Mouse (Mus musculus) neural tube, embryonic 11.5 days (tissue): ENCODE data around the gene Tmem135. TPM values are rescaled to one million over a fixed set of nuclear protein-coding genes. Genes with fewer than 3 reads are reported as not detected.

Source experiments
- ATAC-seq: fragments of 200-750 bp; cut with Nextera tagmentation; 2 replicates; pipeline ENCODE4 v1.8.0; 2017; ENCODE audit warnings: moderate number of reproducible peaks, mild to moderate bottlenecking, moderate TSS enrichment, moderate library complexity; ENCODE audit not compliant: insufficient read depth, low FRiP score, low TSS enrichment
- DNase-seq: peaks from one replicate; pipeline ENCODE4 v3.0.0-alpha.2; 2015; ENCODE audit warnings: low spot score
- H3K27ac ChIP-seq: fragments of 300-500 bp; sonication (generic); 2 replicates; pipeline ENCODE4 v1.5.1; 2014; ENCODE audit warnings: low read depth, mild to moderate bottlenecking, low read length
- H3K27me3 ChIP-seq: fragments of 300-500 bp; sonication (generic); 2 replicates; pipeline ENCODE4 v1.6.1; 2014; ENCODE audit warnings: mild to moderate bottlenecking, low read length, mixed read lengths; ENCODE audit not compliant: control insufficient read depth, insufficient read depth
- H3K36me3 ChIP-seq: fragments of 300-500 bp; sonication (generic); 2 replicates; pipeline ENCODE4 v1.6.1; 2014; ENCODE audit warnings: mild to moderate bottlenecking, low read length, moderate library complexity, mixed read lengths; ENCODE audit not compliant: control insufficient read depth, insufficient read depth
- H3K4me1 ChIP-seq: fragments of 300-500 bp; sonication (generic); 2 replicates; pipeline ENCODE4 v1.6.1; 2014; ENCODE audit warnings: low read length, mixed read lengths; ENCODE audit not compliant: control insufficient read depth, insufficient read depth
- H3K4me2 ChIP-seq: fragments of 300-500 bp; sonication (generic); 2 replicates; pipeline ENCODE4 v1.6.1; 2014; ENCODE audit warnings: low read depth, mild to moderate bottlenecking, moderate library complexity
- H3K4me3 ChIP-seq: fragments of 300-500 bp; sonication (generic); 2 replicates; pipeline ENCODE4 v1.5.1; 2014; ENCODE audit warnings: low read depth, low read length
- H3K9ac ChIP-seq: fragments of 300-500 bp; sonication (generic); 2 replicates; pipeline ENCODE4 v1.6.1; 2014; ENCODE audit warnings: mild to moderate bottlenecking, low read length
- H3K9me3 ChIP-seq: fragments of 300-500 bp; sonication (generic); 2 replicates; pipeline ENCODE4 v1.6.1; 2016; ENCODE audit warnings: low read length; ENCODE audit not compliant: control insufficient read depth
- WGBS: fragments of 180-500 bp; shearing (Covaris S2); extraction: QIAGEN DNeasy Blood & Tissue Kit; methylation state at CpG from one replicate; pipeline ENCODE4 v1.1.7; 2014; 5-methylcytosine and 5-hydroxymethylcytosine counted together
- polyA plus RNA-seq: library from polyadenylated mRNA; unstranded; fragments of >200 nt; fragmentation: Nextera tagmentation; extraction: Ambion mirVana; gene quantifications from 2 replicates; pipeline ENCODE4 v1.2.1, GENCODE M21; 2014

Gene Tmem135
- polyA plus RNA-seq, 1 experiment from 2014 or later, result 17.9 TPM

DNA sequence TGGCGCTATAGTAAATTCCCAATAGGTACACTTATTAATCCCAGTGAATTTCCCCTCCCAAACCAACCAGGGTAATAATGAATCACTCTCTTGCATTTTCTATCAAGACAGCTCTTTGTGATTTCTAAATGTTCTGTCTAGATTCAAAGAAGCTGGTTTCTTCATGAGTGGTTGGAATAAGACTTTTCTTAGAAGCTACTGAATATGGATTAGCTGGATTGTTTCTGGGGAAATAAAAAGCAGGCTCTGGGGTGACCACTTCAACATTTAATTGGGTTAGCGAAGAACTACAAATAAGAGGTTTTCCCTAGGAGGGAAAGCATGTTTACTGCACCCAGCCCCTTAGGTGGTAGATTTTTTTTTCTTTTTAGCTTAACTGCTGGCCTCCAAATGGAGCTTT, 3.3 kb downstream of the Tmem135 start:
- Histone ChIP-seq H3K4me2 (no peak overlapping the region), H3K9me3 (no peaks in the 10 kb centered on the region), H3K4me3 (no peak overlapping the region), H3K27me3 (0 out of 2 replicates have a peak, but pooled peaks cover 6% of the 10 kb centered on the region), H3K4me1 (0 out of 2 replicates have a peak, but pooled peaks cover 4% of the 10 kb centered on the region), H3K27ac (no peak overlapping the region), H3K9ac (no peak overlapping the region), H3K36me3 (no peaks in the 10 kb centered on the region)
- ATAC-seq (no peak), DNase-seq (no peak)
- 74% methylated on average over 2 of the region's 2 CpGs for WGBS

DNA sequence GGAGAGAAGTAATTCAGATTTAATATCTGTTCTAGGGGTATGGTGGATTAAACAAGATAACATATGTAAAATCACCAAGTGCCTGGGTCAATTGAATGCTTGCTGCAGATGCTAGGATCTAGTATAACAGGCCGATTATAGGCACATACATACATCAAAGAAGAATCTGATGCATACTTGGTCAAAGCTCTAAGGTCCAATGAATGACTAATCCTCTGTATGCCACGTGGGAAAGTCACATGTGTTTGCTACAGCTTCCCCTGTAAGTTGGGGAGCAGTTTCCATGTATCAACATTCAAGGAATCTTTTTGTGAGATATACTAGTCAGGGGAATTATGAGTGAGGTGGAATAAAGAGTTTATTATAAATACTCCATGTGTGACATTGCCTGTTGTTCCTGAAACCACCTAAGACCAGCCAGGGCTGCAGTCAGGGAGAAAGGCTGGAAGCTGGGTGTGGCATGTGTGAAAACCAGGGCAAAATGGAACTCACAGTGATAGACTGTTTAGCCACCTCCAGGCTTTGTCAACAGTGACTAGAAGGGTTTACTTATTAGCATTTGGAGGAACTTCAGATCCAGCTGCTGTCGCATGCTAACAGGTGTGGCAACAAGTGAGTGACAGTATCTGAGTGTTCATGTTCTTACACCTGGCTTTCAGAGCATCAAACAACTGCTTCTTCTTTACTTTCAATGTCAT, 6.0 kb downstream of the Tmem135 start:
- ATAC-seq (no peak), DNase-seq (no peak)
- Histone ChIP-seq H3K27ac (no peak overlapping the region), H3K4me1 (0 out of 2 replicates have a peak, but pooled peaks cover 1% of the 10 kb centered on the region), H3K4me3 (no peak overlapping the region), H3K9me3 (no peaks in the 10 kb centered on the region), H3K9ac (no peak overlapping the region), H3K36me3 (no peaks in the 10 kb centered on the region), H3K4me2 (no peak overlapping the region), H3K27me3 (0 out of 2 replicates have a peak, but pooled peaks cover 3% of the 10 kb centered on the region)
- 76% methylated on average over 3 of the region's 3 CpGs for WGBS

DNA sequence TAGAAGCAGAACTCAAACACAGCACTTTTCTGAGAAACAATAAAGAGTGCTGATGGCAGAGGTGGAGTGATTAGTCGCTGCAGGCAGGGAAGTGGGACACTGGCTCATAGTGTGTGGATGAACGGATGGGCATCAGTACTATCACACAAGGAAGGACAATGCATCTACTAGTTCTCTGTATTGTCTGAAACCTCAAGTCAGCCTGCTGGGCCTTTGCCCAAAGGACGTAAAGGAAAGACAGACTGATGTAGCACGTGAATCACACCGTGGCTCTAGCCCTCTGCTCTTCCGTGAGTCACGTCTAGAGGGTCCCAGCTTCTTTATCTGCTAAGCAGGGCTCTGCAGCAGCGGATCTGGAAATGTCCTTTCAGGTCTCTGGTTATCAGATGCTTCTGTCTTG, 7.6 kb downstream of the Tmem135 start:
- H3K9me3 ChIP-seq, result no peaks in the 10 kb centered on the region
- no peaks in the 10 kb centered on the region for H3K36me3 ChIP-seq
- H3K9ac ChIP-seq, result no peak overlapping the region
- H3K4me2 ChIP-seq, result no peak overlapping the region
- no peak overlapping the region for H3K27ac ChIP-seq
- no peak for DNase-seq
- no peak overlapping the region for H3K4me3 ChIP-seq
- 66% methylated on average over 8 of the region's 8 CpGs for WGBS
- no peaks in the 10 kb centered on the region for H3K4me1 ChIP-seq
- ATAC-seq, result no peak
- no peaks in the 10 kb centered on the region for H3K27me3 ChIP-seq

DNA sequence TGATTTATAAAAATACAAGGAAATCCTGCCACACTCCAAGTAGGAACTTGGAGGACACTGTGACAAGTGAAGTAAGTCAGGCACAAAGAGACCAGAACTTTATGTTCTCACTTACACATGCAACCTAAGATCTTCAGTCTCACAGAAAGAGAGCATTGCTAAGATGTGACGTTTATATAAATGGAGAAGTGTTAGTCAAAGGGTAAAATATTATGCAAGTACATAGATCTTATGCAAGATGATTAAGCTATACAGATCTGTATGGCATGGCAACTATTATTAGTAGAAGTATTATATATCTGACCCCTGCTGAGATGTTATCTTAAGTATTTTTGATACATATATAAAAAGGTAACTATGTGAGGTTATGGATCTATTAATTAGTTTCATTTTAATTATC, 8.6 kb downstream of the Tmem135 start:
- Histone ChIP-seq H3K27ac (no peak overlapping the region), H3K9me3 (no peaks in the 10 kb centered on the region), H3K4me2 (no peak overlapping the region), H3K9ac (no peak overlapping the region), H3K4me1 (no peaks in the 10 kb centered on the region), H3K27me3 (no peaks in the 10 kb centered on the region), H3K4me3 (no peak overlapping the region), H3K36me3 (no peaks in the 10 kb centered on the region)
- 73% methylated on average over 1 of the region's 1 CpGs for WGBS
- DNase-seq (no peak), ATAC-seq (no peak)

DNA sequence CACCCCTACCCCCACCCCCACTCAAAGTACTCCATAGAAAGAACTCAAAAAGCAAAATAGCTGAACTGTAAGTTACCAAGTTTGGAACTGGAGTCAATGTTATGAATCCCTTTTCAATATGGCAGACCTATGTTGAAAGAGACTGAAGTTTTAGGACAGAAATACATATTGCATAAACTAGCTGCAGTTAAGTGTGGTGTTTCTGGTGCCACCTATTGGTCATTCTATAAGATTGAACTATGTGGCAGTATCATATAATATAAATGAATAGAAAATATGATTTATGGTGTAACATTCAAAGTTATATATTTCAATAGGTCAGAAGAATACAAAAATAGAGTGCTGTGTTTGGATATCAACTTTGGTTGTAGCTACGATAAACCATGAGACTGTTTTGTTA, 11.2 kb downstream of the Tmem135 start:
- Histone ChIP-seq H3K9me3 (no peaks in the 10 kb centered on the region), H3K9ac (no peak overlapping the region), H3K36me3 (no peaks in the 10 kb centered on the region), H3K4me3 (no peak overlapping the region), H3K27ac (no peak overlapping the region), H3K4me2 (no peak overlapping the region), H3K27me3 (no peaks in the 10 kb centered on the region), H3K4me1 (no peaks in the 10 kb centered on the region)
- DNase-seq (no peak), ATAC-seq (no peak)
- 93% methylated on average over 1 of the region's 1 CpGs for WGBS

DNA sequence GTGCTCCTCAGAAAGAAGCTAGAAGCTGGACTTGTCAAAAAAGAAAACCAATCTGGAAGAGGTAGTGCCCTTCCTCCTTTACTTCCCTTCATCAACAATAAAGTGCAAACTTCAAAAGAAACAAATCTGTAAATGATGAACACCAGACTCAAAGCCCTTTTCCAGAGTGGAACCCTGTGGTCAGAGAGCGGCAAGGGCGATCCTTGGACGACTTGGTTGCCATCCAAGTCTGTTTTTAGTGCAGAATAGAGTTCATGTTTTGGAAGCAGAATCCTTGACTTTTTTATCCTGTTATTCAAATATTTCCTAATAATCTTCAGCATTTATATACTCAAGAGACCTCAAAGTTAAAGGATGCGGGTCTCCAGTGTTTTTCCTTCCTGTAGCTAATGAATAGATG, 11.6 kb downstream of the Tmem135 start:
- Histone ChIP-seq H3K9ac (no peak overlapping the region), H3K9me3 (no peaks in the 10 kb centered on the region), H3K36me3 (no peaks in the 10 kb centered on the region), H3K27me3 (no peaks in the 10 kb centered on the region), H3K4me2 (no peak overlapping the region), H3K27ac (no peak overlapping the region), H3K4me1 (no peaks in the 10 kb centered on the region), H3K4me3 (no peak overlapping the region)
- 80% methylated on average over 4 of the region's 4 CpGs for WGBS
- ATAC-seq, result no peak
- DNase-seq, result no peak

DNA sequence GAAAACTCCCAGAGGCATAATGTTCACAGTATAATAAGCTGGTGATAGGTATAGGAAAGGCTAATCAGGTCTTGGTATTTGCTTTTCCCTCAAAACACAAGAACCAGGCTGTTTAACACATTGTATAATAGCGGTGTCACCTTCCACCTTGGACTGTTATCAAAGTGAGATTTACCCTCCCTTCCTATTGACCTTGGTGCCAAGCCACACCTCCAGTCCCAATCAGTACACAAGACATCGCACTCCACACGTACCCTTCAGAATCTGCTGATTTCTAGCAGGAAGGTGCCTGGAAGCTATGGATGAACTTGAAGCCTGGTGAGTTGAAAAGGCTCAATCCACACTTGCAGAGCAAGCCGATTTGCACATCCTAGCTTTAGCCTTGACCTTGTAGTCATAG, 12.2 kb downstream of the Tmem135 start:
- Histone ChIP-seq H3K9ac (no peak overlapping the region), H3K9me3 (no peaks in the 10 kb centered on the region), H3K4me3 (no peak overlapping the region), H3K4me2 (no peak overlapping the region), H3K4me1 (no peaks in the 10 kb centered on the region), H3K27me3 (no peaks in the 10 kb centered on the region), H3K27ac (no peak overlapping the region), H3K36me3 (no peaks in the 10 kb centered on the region)
- ATAC-seq, result no peak
- WGBS, result 80% methylated on average over 4 of the region's 4 CpGs
- DNase-seq, result no peak

DNA sequence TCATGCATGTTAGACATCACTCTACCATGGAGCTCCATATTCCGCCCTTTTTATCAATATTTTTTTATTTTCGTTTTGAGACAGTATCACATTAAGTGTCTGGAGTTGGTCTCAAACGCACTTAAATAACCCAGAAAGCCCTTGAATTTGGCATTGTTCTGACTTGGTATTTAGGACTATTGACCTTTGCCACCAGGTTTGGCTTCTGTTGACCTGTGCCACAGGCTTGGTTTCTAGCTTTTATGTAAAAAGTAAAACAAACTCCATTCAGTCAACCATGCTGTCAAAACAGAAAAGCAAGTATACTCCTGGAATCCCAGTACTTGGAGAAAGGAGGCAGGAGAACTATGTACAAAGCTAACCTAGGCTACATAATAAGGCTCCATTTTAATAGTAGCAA, 12.7 kb downstream of the Tmem135 start:
- Histone ChIP-seq H3K4me3 (no peak overlapping the region), H3K27ac (no peak overlapping the region), H3K4me1 (no peaks in the 10 kb centered on the region), H3K9ac (no peak overlapping the region), H3K9me3 (no peaks in the 10 kb centered on the region), H3K4me2 (no peak overlapping the region), H3K27me3 (no peaks in the 10 kb centered on the region), H3K36me3 (no peaks in the 10 kb centered on the region)
- WGBS, result 82% methylated on average over 3 of the region's 3 CpGs
- DNase-seq (no peak), ATAC-seq (no peak)

DNA sequence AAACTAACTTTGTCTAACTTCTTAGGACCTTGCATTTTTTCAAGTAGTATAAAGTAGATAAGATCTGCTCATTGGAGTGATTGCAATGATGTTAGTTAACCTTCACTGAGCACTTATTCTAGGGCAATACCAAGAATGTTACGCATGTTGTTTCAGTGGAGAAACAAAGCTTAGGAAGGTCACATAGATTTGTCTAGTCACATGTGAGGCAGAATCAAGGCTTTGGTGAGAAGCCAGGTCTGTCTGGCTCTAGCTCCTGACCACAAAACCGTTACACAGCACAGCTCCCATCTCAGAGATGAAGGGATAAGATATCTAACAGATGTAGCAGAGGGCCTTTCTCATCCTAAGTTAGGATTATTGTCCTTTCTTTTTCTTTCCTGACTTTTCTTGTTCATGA, 13.4 kb downstream of the Tmem135 start:
- Histone ChIP-seq H3K4me1 (no peaks in the 10 kb centered on the region), H3K27ac (no peak overlapping the region), H3K4me2 (no peak overlapping the region), H3K36me3 (no peaks in the 10 kb centered on the region), H3K27me3 (no peaks in the 10 kb centered on the region), H3K9ac (no peak overlapping the region), H3K4me3 (no peak overlapping the region), H3K9me3 (no peaks in the 10 kb centered on the region)
- ATAC-seq (no peak), DNase-seq (no peak)
- 71% methylated on average over 2 of the region's 2 CpGs for WGBS
